In genomic region chr9:40390904-40391303, GRCm38 (mm10) we compare ENCODE assay signal across 9 mouse cellular contexts.
DNase-seq lines count a peak whose midpoint lies in the region; ATAC-seq lines count a peak whose summit lies in the region.
"Had no signal": no experiment of that assay in that cellular context is flagged by ENCODE, and none has a peak within 500 bp of the region (broad histone marks: within the 10 kb centered on the region; RNA-seq: fewer than 3 reads in every experiment).

No protein-coding gene starts in this region.

- no peaks in the 10 kb centered on the region for H3K27me3 ChIP-seq in megakaryocyte, embryonic 14.5 days (replicated peaks)
- H3K27me3 ChIP-seq: embryonic facial prominence, embryonic 13.5 days had no signal

- peak; percentile 54 for DNase-seq in left cerebral cortex, adult 11 months (ENCODE audit: low spot score)
- DNase-seq in left cerebral cortex, postnatal 14 days (ENCODE audit: low spot score in 2 of 2), result no peak
- peak; percentile 22 for DNase-seq in NIH3T3 (ENCODE audit: low read depth)
- DNase-seq in cerebellum, postnatal 14 days, result peak; percentile 69 to 70
- DNase-seq in urinary bladder, postnatal 14 days (ENCODE audit: low spot score), result no peak
- DNase-seq in spleen, postnatal 10 days (ENCODE audit: low spot score in 2 of 2), result no peak

- intact Hi-C loops in left cerebral cortex, postnatal 14 days (cut with DNase I), result loop anchor here (5.0 to 10.0 kb wide), 2 partner anchors 39 to 156 kb away; no protein-coding TSS in a partner anchor

- H3K9me3 ChIP-seq in megakaryocyte, embryonic 14.5 days, result no peaks in the 10 kb centered on the region
- H3K9me3 ChIP-seq: embryonic facial prominence, embryonic 13.5 days had no signal

- peak overlapping the region; percentile 83 for H3K4me3 ChIP-seq in megakaryocyte, embryonic 14.5 days (replicated peaks)
- H3K4me3 ChIP-seq: embryonic facial prominence, embryonic 13.5 days had no signal

- H3K36me3 ChIP-seq in megakaryocyte, embryonic 14.5 days (replicated peaks; ENCODE audit: low read length), result no peaks in the 10 kb centered on the region
- H3K36me3 ChIP-seq: embryonic facial prominence, embryonic 13.5 days had no signal

- ATAC-seq in inflammation-experienced regulatory T-cells, adult 6 months, result peak; percentile 34

- H3K4me1 ChIP-seq in megakaryocyte, embryonic 14.5 days, result peaks cover 21% of the 10 kb centered on the region

Comparison
In these comparisons a context has a peak if more than half of its experiments do, and no peak if none do; other contexts are left out.
1. DNase-seq: peak in left cerebral cortex, adult 11 months (single experiment), NIH3T3 (single experiment) and cerebellum, postnatal 14 days (2 of 2); none in left cerebral cortex, postnatal 14 days (0 of 2), urinary bladder, postnatal 14 days (single experiment) and spleen, postnatal 10 days (0 of 2).